Mouse (Mus musculus): ENCODE measurements around the gene Amer3.
"Not testable (repeated sequence)": the region's sequence is repeated elsewhere in the genome, so short reads cannot be mapped to it uniquely, and the experiment has no call there.

Gene Amer3

DNA sequence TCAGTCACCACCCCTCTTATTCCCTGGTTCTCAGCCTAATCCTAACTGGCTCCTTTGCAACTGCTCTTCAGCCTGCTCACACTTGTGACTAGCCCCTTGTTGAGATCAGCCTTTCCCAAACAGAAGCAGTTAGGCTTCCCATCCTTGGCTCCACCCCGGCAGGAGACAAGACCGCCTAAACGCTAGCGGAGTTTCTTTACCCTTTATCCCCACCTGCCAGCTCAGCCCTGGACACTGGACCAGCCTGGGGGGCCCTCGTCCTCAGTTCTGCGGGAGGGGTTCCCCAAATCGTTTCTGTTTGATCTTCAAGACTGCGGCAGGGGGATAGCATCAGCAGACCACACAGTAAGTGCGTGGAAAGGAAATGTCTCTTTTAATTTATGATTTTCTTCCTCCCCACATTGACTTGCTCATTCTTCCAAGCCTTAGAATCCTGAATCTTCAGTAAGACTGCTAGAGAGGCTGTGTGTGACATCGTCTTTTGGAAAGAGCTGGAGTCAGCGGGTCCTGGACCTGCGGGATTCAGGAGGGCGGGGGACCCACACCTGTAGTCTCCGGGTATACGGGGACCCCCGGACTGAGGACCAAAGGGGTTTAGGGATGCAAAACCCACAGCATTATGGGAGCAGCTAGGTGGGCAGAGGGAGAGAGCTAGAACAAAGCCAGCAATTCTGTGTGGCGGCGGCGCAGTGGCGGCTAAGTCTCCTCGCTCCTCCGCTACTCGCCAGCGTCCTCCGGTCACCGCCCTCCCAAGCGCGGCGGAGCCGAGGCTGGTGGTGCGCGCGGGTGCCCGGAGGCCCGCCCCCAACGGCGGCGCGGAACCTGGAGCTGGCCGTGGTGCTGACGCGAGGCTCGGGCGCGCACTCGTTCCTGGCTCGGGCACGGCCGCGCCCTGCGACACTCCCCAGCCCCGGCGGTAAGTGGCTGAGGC is at the start of gene Amer3:
Gene Amer3 (plus strand): TSS at position 807 of the 931 bp plus-strand sequence.
- peak; percentile 56 to 60 for DNase-seq

DNA sequence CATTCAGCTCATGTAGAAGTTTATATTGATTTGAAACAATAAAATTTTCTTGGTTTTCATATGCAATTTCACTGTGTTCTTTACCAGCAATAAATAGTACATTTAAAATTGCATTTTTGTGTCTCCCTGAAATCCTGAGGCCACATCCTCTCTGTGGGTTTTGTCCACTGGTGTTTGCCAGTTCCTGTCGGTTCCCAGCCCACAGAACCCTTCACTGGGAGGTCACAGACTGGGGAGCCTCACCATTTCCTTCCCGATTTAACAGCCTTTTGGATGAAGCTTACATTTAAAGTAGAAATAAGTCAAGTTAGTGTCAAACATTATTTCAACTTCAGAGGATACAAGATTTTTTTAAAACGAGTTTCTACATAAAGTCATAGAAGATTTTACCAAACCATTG is 44.9 kb upstream of the Amer3 start:
- DNase-seq: not testable (repeated sequence)

DNA sequence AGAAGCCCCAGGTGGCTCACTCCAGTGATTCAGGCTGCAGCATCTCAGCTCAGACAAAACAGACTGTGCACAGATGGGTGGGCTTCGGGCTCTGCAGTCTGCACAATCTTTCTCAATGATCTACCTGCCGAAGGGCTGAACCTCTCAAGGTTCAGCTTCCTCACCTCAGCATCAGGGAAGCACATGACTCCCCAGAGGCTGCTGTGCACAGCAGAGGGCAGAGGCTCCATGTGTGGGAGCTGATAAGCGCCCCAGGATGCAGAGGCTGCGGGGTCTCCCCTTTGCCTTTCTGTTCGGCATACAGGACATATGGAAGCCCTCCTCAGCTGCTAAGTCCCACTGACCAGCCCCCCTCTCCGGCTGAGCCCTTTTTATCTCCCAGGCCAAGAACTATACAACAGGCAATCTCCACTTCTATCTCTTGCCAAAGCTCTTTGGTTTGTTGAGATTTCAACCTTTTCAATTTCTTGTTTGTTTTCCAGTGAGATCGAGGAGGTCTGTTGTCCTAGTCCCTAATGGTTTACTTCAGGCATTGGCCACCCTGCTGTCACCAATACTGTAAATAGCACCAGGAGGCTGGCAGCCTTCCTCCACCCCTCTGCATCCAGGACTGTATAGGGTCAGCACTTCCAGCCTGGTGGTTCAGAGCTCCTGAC is 44.3 kb upstream of the Amer3 start, which contains the start of gene Cfc1:
Gene Cfc1 (plus strand): TSS at position 606 of the 656 bp plus-strand sequence.
- DNase-seq: not testable (repeated sequence)

DNA sequence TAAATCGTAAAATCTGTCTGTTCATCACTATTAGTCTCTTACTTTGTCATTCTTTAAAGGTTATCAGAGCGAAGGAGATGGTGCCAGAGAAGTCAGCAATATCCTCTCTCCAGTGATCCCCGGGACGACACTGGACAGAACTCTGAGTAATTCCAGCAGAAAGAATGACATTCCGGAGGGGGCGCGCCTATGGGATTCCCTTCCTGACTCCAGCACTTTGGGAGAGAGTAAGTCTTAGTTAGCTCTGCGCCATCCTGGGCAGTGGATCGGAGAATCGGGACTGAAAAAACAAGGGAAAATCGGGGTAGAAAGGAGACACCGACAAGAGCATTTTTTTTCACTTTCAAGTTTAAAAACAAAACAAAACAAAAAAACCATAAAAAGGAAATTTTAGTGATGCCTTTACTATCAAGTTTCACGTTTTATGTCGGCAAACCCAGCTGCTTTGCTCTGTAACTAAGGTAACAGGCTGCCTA is 43.1 kb upstream of the Amer3 start:
- no peak for DNase-seq

DNA sequence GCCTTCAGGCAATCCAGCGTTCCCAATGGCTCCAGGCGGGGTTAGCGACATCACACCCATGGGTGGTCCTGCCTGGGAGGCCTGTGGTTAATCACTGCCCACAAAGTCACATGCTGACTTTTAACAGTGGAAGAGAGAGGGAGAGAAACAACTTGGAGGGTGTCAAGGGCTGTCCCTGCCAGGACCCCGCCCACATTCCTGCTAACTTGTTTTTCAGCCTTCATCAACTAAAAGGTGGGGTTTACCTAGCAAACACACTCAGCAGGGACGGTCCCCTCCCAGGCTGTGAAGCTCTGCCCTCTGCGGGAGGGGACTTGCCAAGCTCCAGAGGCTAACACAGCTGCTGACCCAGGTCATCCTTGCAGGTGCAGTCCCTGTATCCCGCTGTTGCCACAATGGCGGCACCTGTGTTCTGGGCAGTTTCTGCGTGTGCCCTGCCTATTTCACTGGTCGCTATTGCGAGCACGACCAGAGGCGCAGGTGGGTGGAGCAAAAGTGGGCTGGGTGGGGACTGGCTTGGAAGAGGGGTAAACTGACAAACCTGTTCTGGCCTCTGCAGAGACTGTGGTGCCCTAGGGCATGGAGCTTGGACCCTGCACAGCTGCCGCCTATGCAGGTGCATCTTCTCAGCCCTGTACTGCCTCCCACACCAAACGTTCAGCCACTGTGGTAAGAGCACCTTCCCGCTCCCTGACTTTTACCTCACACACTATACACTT is 42.5 kb upstream of the Amer3 start:
- DNase-seq: peak; percentile 7 to 19

DNA sequence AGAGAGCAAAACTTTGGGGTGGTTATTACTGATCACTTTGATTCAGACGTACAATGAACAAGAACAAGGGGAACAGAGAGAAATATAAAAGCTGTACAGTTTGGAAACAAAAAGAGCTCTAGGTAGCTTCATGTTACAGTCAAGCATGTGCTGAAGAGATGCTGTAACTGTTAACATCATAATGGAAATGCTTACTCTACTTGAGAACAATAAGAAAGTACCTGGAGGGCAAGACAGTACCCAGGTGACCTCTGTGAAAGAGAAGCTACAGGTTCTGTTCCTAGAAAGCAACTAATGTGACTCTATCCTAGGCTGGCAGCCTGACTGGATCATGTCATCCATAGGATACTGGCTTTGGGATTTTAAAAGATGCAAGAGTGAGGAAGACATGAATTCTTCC is 32.4 kb upstream of the Amer3 start:
- DNase-seq: no peak

DNA sequence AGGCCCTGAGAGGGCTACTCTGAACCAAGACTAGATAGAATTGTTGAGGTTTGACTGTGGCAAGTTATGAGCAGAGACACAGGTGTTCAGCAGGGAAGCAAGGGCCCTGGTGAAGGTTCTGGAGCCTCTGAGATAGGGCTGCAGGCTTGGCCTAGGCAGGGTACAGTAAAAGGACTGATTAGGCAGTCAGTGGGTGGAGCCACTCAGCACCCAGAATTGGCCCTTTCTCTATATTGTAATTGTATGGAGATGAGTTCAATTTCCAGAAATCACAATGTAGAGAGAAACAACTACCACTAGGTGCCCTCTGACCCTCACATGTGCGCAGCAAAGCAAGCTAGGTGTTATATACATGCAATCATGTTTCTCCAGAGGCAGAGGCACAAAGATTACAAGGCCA is 25.8 kb upstream of the Amer3 start:
- DNase-seq: no peak

DNA sequence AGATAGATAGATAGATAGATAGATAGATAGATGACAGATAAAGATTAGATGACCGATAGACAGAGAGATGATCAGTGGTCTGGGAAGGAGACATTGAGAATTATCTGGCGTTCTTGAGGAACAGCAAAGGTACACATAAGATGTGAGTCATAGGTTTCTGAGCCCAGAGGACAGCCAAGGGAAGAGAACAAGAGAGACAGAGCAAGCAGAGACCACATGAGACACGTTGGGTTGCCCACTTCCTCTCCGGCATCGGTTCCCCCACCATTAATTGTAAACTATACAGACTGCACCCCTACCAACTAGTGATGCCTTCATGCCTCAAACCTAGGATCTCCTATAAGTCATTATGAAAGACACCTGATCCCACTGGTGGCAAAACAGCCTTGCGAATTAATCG is 25.2 kb upstream of the Amer3 start:
- DNase-seq: no peak

DNA sequence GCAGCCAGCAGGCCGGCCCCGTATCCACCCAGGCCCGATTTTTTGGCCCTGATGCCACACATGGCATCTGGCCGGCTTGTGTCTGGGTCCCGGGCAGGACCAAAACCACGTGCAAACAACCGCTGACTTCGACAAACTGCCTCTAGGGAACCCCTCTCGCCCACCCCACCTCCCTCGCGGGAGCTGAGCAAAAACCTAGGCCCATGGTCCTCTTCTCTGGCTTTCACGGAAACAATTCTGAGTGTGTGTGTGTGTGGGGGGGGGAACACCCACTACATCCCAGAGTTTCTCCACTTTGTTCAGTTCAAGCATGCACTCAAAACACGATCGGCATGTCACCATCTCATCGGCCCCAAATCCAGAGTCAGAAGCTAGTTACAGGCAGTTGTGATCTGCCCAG is 18.6 kb upstream of the Amer3 start, which contains the start of gene Prss40:
Gene Prss40 (minus strand): TSS at position 101 of the 400 bp plus-strand sequence.
- DNase-seq: no peak

DNA sequence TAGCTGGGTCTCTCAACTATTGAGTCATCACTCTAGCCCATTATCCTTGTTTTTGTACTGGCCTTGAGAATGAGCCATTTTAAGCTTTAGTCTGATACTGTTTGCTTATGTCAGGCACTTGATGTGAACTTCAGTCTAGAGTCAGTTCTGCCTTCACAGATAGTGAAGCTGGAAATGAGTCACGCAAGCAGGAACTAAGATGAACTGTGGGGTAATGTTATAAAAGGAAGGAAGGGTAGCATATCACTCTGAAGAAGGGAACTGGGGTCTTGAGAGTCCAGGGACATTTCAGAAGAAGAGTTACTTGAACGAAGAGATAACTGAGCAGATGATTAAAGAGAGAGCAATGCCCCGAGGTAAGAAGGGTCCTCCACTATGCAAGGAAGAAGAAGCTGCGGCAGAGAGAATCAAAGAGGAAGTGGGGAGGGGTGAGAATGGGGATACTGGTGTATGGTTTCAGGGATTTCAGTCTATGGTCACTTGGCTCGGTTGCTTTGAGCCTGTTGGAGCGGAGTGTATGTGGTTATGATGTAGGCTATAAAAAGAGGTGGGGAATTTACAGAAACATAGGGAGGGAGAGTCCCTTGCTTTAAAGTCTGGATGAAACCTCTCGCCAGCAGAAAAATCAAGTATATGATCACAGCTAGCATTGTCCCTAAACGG is 14.9 kb upstream of the Amer3 start:
- no peak for DNase-seq

DNA sequence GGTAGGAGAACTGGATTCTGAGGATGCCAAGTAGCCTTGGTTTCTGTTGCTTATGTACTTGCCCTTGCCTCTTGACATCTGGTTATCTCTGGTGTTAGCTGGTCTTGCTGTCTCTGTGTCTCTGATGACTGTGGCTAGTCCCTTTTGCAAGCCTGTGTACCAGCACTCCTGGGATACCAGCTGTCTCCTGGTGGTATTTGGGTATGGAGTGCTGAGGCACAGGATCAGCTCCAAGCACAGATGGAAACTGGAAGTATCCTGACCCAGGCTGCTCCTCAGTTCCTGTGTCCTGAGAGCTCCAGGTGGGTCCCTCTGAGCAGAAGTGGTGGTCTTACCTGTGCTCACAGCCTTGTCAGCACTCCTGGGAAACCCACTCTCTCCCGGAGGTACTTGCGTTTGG is 11.3 kb upstream of the Amer3 start:
- DNase-seq: no peak

DNA sequence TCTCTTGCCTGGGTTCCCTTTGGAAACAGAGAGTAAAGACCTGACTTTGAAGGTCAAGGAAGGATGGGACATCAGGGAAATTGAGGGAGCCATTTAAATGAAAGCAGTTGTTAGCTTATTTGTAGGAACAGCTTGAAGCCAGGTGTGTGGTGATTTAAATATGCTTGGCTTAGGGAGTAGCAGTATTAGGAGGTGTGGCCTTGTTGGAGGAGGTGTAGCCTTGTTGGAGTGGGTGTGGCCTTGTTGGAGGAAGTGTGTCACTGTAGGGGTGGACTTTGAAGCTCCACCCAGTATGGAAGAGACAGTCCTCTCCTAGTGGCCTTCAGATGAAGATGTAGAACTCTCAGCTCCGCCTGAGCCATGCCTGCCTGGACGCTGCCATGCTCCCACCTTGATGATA is 9.6 kb upstream of the Amer3 start:
- no peak for DNase-seq

DNA sequence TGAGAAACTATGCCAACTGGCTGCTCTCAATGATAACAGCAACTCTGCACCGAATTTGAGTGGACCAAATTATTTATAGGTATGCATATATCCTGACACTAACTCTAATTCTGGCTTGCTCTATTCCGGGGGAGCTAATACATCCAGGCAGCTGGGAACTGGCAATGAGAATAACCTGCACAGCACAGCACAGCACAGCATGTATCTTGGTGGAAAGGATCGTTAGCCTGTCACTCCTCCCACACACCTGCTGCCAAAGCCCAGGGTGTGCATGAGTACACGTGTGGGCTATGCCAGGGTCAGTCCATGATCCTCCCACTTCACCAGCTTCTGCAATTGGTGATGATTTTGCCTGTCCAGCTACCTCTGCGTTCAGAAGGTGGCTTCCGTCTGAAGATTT is 8.0 kb upstream of the Amer3 start:
- no peak for DNase-seq

DNA sequence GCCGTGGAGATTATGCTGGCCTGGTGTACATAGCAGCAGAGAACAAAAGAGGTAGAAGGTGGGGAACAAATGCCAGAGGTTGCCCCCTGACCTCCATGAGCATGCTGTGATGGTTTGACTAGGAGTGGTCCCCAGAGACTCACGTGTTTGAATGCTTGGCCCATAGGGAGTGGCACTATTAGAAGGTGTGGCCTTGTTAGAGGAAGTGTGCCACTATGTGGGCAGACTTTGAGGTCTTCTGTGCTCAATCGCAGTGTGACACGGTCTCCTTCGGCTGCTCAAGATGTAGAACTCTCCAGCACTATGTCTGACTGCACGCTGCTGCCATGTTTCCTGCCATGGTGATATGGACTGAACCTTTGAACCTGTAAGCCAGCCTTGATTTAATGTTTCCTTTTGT is 6.2 kb upstream of the Amer3 start:
- DNase-seq: no peak

DNA sequence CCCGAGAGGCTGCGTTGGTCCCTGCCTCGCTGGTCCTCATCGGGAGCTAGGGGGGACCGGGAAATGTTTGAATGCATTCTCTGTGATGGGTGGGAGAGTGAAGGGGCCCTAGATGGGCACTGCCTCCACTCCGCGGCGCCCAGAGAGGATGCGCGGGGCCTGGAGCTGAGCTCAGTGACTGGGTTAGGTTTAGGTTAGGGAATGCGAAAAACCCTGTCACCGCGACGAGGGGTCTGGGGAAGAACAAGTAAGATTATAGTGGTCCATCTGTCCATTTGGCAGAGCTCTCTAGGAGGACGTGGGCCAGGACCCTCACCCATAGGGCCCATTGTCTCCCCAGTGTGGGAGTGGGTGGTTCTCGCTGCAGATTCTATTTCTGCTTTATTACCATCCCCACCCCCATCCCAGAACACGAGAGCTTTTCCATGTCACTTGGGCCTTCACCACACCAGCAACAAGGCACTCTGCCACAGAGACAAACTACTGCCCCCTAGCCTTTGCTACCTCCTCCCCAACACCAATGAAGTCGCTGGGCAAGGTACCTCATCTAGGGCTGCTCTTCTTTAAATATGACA is 412 bp downstream of the Amer3 start:
- DNase-seq: no peak

DNA sequence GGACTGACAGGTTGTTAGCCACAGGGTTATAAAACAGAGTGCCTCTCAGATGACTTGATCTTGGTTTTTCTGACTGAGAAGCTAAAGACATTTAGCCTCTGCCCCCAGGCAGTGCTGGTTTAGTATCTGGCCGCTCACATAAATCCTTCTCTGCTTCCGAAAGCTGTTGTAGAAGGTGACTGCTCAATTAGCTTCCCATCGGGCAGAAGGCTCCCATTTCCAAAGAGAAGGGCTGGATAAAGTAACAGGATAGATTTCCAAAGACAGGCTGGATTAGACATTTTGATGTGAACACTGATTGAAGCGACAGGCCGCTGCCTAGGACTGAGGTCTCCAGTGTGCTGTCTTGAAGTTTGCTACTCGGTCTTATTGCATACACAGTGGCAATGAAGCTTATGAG is 2.8 kb downstream of the Amer3 start:
- DNase-seq: no peak

DNA sequence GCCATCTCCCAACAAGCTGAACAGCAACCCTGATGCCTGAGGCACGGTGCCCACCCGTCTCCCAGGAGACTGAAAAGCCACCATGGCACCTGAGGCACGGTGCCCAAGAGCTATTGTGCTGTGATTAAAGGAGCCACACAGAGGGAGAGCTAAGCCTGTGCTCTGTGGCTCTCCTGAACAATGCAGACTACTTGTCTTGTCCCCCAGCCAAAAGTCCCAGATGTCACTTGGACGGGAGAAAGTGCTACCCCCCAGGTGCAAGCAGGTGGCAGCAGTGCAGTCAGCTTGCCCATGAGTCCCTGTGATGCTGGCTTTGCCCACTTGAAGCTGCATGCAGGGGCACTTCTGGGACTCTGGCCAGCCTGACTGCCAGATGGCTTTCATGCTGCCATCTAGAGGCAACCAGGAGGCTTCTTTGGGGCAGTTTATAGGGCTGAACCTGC is 4.4 kb downstream of the Amer3 start:
- no peak for DNase-seq

DNA sequence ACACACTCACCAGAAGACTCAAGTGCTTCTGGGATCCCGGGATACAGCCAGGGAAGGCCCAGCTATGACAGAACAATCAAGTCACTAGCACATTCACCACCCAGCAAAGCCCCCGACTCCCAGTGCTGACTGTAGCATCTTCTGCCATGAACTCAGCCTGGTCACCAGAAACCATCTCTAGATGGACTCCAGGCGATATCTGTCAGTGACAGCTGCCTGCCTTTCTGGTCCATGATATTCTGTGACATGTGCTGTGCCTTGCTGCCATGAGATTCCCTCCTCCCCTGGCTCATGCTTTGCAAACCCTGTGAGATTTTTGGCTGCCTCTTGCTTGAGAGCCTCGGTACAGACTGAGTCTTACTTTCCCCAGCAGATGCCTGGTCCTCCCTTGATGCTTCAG is 5.3 kb downstream of the Amer3 start:
- no peak for DNase-seq

DNA sequence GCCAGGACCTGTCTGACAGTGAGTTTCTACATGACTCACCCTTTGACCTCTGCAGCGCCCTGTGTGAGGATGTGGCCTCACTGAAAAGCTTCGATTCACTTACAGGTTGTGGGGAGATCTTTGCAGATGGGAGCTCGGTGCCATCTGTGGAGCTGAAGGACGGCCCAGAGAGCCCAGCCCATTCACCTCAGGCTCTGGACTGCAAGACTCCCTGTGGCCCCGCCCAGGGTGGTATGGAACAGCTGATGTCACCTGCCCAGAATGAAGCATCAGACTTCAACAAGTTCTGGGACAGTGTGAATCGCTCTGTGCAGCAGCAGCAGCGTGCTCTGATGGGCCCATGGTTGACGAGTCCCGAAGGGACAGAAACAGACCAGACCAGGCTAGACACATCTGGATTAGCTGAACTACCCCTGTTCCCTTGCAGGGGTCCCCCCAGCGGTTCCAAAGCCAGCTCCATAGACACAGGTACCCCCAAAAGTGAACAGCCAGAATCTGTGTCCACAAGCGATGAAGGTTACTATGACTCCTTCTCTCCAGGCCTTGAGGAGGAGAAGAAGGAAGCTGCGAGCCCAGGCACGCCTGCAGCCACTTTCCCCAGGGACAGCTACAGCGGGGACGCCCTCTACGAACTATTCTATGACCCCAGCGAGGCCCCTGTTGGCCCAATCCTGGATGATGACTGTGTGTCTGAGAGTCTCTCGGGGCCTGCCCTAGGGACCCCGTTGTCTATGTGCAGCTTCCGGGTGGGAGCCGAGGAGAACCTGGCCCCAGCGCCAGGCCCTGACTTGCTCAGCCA is 8.0 kb downstream of the Amer3 start:
- no peak for DNase-seq

DNA sequence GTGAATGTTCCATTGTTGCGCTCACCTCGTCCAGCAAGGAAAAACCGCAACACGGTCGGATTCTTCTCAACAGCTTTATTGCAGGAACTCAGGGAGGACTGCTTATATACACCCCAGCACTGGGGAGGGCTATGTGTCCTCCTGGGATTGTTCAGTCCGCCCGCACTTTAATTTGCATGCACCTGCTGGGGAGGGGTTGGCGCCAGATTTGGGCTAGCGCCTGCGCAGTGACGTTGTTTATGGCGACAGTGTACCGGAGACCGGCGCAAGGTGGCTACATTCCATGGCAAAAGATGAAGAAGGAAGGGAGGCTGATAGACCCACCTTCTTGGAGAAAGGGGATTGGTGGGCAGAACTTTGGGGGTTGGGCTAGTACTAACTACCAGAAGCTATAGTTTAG is 20.5 kb downstream of the Amer3 start:
- DNase-seq: no peak

DNA sequence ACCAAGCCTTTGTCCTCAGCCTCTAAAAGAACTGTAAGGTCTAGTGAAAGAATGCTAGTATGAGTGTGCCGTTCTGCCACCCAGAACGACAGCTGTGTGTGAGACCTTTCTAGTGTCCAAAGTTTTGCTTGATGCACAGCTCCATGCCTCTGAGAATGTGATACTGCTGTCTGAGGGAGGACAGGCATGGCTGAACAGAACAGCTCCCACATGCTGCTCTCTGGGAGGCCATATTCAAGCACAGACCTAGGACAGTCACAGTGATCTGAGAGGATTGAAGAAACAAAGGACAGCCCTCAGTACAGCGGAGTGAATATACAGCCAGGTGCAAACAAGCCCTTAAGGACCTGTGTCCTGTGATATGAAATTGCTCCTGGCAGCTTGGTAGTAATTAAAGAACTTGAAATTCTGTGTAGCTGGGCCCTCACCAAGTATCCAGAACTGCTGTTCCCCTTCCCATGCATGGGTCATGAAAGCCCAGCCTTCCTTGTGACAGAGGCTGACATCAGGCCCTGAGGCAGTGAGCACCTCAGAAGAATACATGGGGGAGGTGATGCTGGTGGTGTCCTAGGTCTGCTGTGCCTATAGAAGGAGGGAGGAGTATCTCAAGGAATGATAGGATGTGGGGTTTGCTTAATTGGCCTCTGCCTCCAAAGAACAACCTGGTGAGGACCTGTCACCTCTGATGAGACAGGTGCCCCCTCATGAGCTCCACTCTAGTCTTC is 22.0 kb downstream of the Amer3 start:
- DNase-seq: no peak
